Mouse (Mus musculus) liver, embryonic 13.5 days (tissue): ENCODE measurements around the gene Zmynd8. TPM values are rescaled to one million over a fixed set of nuclear protein-coding genes. Genes with fewer than 3 reads are reported as not detected.

Experiments
- ATAC-seq: fragments of 200-750 bp; cut with Nextera tagmentation; 2 replicates; pipeline ENCODE4 v1.8.0; 2017; ENCODE audit warnings: low read depth, mild to moderate bottlenecking, moderate number of reproducible peaks, moderate library complexity
- DNase-seq: peaks from one replicate; pipeline ENCODE4 v3.0.0; 2022
- H3K27ac ChIP-seq: fragments of 300-500 bp; sonication (generic); 2 replicates; pipeline ENCODE4 v1.5.1; 2015; ENCODE audit warnings: moderate library complexity, mild to moderate bottlenecking, inconsistent platforms
- H3K27me3 ChIP-seq: fragments of 300-500 bp; sonication (generic); 2 replicates; pipeline ENCODE4 v1.6.1; 2015; ENCODE audit warnings: mild to moderate bottlenecking, inconsistent platforms
- H3K36me3 ChIP-seq: fragments of 300-500 bp; sonication (generic); 2 replicates; pipeline ENCODE4 v1.6.1; 2015; ENCODE audit warnings: mild to moderate bottlenecking, inconsistent platforms
- H3K4me1 ChIP-seq: fragments of 300-500 bp; sonication (generic); replicated peaks from 2 replicates; pipeline ENCODE4 v1.6.1; 2015; ENCODE audit warnings: inconsistent platforms
- H3K4me2 ChIP-seq: fragments of 300-500 bp; sonication (generic); 2 replicates; pipeline ENCODE4 v1.6.1; 2015; ENCODE audit warnings: inconsistent platforms, mild to moderate bottlenecking, moderate library complexity
- H3K4me3 ChIP-seq: fragments of 300-500 bp; sonication (generic); replicated peaks from 2 replicates; pipeline ENCODE4 v1.5.1; 2015; ENCODE audit warnings: mild to moderate bottlenecking, inconsistent platforms
- H3K9ac ChIP-seq: fragments of 300-500 bp; sonication (generic); 2 replicates; pipeline ENCODE4 v1.6.1; 2015; ENCODE audit warnings: mild to moderate bottlenecking, inconsistent platforms
- H3K9me3 ChIP-seq: fragments of 300-500 bp; sonication (generic); replicated peaks from 2 replicates; pipeline ENCODE4 v1.6.1; 2016; ENCODE audit warnings: inconsistent platforms
- WGBS: fragments of 180-500 bp; shearing (Covaris S2); methylation state at CpG from one replicate; pipeline ENCODE4 v1.1.7; 2015; ENCODE audit not compliant: insufficient replicate concordance; 5-methylcytosine and 5-hydroxymethylcytosine counted together
- polyA plus RNA-seq: library from polyadenylated mRNA; unstranded; fragments of >200 nt; fragmentation: Nextera tagmentation; extraction: Ambion mirVana; gene quantifications from 2 replicates; pipeline ENCODE4 v1.2.1, GENCODE M21; 2015

Zmynd8 gene
- polyA plus RNA-seq, 1 experiment from 2014 or later = 26.5 TPM

DNA sequence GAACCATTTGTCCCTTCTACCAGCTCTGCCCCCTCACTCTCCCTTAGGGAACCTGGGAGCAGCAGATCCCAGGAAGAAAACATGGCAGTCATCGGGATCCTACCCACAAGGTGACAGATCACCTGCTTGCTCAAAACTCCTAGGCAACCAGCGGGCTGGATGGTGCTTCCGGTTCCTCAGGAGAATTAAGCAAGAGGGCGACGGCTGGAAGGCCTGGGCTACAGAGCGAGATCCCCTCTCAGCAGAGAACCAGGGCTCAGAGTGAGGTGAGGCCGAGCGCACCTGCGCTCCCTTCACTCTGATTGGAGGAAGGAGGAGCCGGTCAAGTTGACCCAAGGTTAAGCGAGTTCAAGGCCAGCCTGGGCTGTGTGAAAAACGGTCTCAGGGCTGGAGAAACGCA, 2.6 kb downstream of the Zmynd8 start:
- no peak overlapping the region for H3K4me3 ChIP-seq
- DNase-seq (no peak), ATAC-seq (no peak)
- H3K36me3 ChIP-seq = no peaks in the 10 kb centered on the region
- no peaks in the 10 kb centered on the region for H3K9me3 ChIP-seq
- peaks cover 76% of the 10 kb centered on the region for H3K4me1 ChIP-seq
- H3K4me2 ChIP-seq = peak overlapping the region; percentile 57
- H3K27me3 ChIP-seq = no peaks in the 10 kb centered on the region
- WGBS = 80% methylated on average over 13 of the region's 13 CpGs
- peak overlapping the region; percentile 58 for H3K27ac ChIP-seq
- peak overlapping the region; percentile 27; the same call in 1 of the 2 replicates for H3K9ac ChIP-seq

DNA sequence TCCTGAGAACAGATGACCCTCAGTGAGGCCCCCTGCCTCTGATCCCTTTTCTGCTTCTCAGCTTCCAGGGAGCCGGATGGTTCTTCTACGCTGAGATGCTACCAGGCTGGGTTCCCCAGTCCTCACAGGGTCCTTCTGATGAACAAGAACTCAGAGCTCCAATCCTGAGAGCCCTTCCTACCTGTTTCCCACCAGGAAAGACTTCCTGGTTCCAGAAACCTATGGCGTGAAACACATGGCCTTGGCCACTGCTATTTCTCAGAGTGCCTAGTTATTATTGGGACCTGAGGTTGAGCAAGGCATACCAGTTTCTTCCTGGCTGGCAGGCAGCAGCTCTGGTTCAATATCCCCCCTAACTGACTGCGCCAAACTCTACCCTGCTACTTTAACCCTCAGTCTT, 3.1 kb downstream of the Zmynd8 start:
- Histone ChIP-seq H3K4me1 (peaks cover 76% of the 10 kb centered on the region), H3K9ac (no peak overlapping the region)

DNA sequence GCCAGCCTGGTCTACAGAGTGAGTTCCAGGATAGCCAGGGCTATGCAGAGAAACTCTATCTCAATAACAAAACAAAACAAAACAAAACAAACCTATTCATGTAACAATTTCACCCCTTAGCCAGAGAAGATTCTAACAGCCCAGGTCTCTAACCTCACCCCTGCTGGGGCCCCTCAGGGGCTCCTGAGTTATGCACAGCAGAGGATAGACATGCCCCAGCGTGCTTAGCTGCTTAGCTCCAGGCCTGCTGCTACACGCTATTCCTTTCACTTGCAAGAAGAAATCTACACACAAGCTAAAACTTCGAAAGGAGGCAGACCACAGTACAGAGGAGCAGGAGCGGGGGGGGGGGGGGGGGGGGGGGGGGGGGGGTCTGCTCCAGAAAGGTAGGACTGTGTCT, 4.3 kb downstream of the Zmynd8 start:
- WGBS = 31% methylated on average over 2 of the region's 4 CpGs
- peaks cover 76% of the 10 kb centered on the region for H3K4me1 ChIP-seq
- ATAC-seq (no peak), DNase-seq (no peak)
- no peaks in the 10 kb centered on the region for H3K9me3 ChIP-seq
- H3K36me3 ChIP-seq = no peaks in the 10 kb centered on the region
- H3K9ac ChIP-seq = no peak overlapping the region
- H3K27ac ChIP-seq = no peak overlapping the region
- H3K4me2 ChIP-seq = no peak overlapping the region
- no peaks in the 10 kb centered on the region for H3K27me3 ChIP-seq
- H3K4me3 ChIP-seq = no peak overlapping the region

More for the DNA sequence above, 3.1 kb downstream of the Zmynd8 start:
- Histone ChIP-seq H3K27ac (peak overlapping the region; percentile 58), H3K4me2 (peak overlapping the region; percentile 57; the same call in 1 of the 2 replicates), H3K36me3 (no peaks in the 10 kb centered on the region), H3K4me3 (no peak overlapping the region), H3K9me3 (no peaks in the 10 kb centered on the region), H3K27me3 (no peaks in the 10 kb centered on the region)
- no peak for DNase-seq
- ATAC-seq = no peak
- 75% methylated on average over 4 of the region's 4 CpGs for WGBS

DNA sequence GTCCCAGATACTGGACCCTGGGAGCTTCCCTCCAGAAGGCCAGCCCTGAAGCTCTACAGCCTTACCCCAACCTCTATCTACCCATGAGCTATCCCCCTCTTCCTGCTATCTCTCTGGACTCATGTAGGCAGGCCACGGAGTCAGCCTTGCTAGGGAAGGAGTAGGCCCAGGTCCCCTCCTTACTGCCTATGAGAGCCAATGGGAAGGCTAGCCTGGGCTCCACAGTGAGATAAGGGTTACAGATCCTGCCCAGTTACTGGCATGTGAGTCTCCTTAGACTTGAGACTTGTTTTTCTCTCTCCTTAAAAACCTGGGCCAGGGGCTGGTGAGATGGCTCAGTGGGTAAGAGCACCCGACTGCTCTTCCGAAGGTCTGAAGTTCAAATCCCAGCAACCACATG, 5.6 kb downstream of the Zmynd8 start:
- H3K36me3 ChIP-seq = no peaks in the 10 kb centered on the region
- H3K4me3 ChIP-seq = no peak overlapping the region
- H3K9me3 ChIP-seq = no peaks in the 10 kb centered on the region
- H3K4me2 ChIP-seq = no peak overlapping the region
- DNase-seq (no peak), ATAC-seq (peak; percentile 52)
- no peaks in the 10 kb centered on the region for H3K27me3 ChIP-seq
- H3K4me1 ChIP-seq = peaks cover 76% of the 10 kb centered on the region
- peak overlapping the region; percentile 37 for H3K9ac ChIP-seq
- 59% methylated on average over 3 of the region's 3 CpGs for WGBS
- H3K27ac ChIP-seq = peak overlapping the region; percentile 72

GRCm38 (mm10) chr2:165892626-165893025, 6.2 kb downstream of the Zmynd8 start:
- H3K9ac ChIP-seq = peak overlapping the region; percentile 37
- no peak overlapping the region for H3K4me2 ChIP-seq
- H3K9me3 ChIP-seq = no peaks in the 10 kb centered on the region
- no peaks in the 10 kb centered on the region for H3K27me3 ChIP-seq
- H3K27ac ChIP-seq = peak overlapping the region; percentile 72
- 41% methylated on average over 5 of the region's 5 CpGs for WGBS
- no peak overlapping the region for H3K4me3 ChIP-seq
- no peak for ATAC-seq
- peaks cover 82% of the 10 kb centered on the region for H3K4me1 ChIP-seq
- no peak for DNase-seq
- H3K36me3 ChIP-seq = no peaks in the 10 kb centered on the region

- Histone ChIP-seq H3K9ac (peak overlapping the region; percentile 29; the same call in 1 of the 2 replicates), H3K4me2 (no peak overlapping the region)
- ATAC-seq = no peak
Observed at GRCm38 (mm10) chr2:165890401-165890800, 8.4 kb downstream of the Zmynd8 start.

GRCm38 (mm10) chr2:165889874-165890273, 8.9 kb downstream of the Zmynd8 start:
- H3K9me3 ChIP-seq = no peaks in the 10 kb centered on the region
- 77% methylated on average over 10 of the region's 10 CpGs for WGBS
- H3K4me2 ChIP-seq = no peak overlapping the region
- H3K36me3 ChIP-seq = no peaks in the 10 kb centered on the region
- peak overlapping the region; percentile 100 for H3K27ac ChIP-seq
- no peak for ATAC-seq
- H3K27me3 ChIP-seq = no peaks in the 10 kb centered on the region
- H3K4me1 ChIP-seq = peaks cover 84% of the 10 kb centered on the region
- DNase-seq = no peak
- H3K9ac ChIP-seq = peak overlapping the region; percentile 92
- no peak overlapping the region for H3K4me3 ChIP-seq

More at GRCm38 (mm10) chr2:165890401-165890800, 8.4 kb downstream of the Zmynd8 start:
- Histone ChIP-seq H3K4me3 (no peak overlapping the region), H3K27me3 (no peaks in the 10 kb centered on the region), H3K36me3 (no peaks in the 10 kb centered on the region), H3K9me3 (no peaks in the 10 kb centered on the region), H3K4me1 (peaks cover 84% of the 10 kb centered on the region), H3K27ac (peak overlapping the region; percentile 100)
- DNase-seq = no peak
- 63% methylated on average over 10 of the region's 10 CpGs for WGBS

- H3K4me3 ChIP-seq = no peak overlapping the region
- ATAC-seq (no peak), DNase-seq (no peak)
- peak overlapping the region; percentile 100 for H3K27ac ChIP-seq
- peak overlapping the region; percentile 95 for H3K4me2 ChIP-seq
- no peaks in the 10 kb centered on the region for H3K9me3 ChIP-seq
- H3K27me3 ChIP-seq = no peaks in the 10 kb centered on the region
- 59% methylated on average over 7 of the region's 7 CpGs for WGBS
- no peaks in the 10 kb centered on the region for H3K36me3 ChIP-seq
- H3K4me1 ChIP-seq = peaks cover 83% of the 10 kb centered on the region
- H3K9ac ChIP-seq = peak overlapping the region; percentile 92
Observed at GRCm38 (mm10) chr2:165889266-165889665, 9.6 kb downstream of the Zmynd8 start.

- 7% methylated on average over 3 of the region's 3 CpGs for WGBS
- peak; percentile 10 for ATAC-seq
- Histone ChIP-seq H3K36me3 (no peaks in the 10 kb centered on the region), H3K4me3 (peak overlapping the region; percentile 39), H3K9me3 (no peaks in the 10 kb centered on the region), H3K27me3 (no peaks in the 10 kb centered on the region), H3K9ac (peak overlapping the region; percentile 92), H3K4me1 (peaks cover 83% of the 10 kb centered on the region), H3K4me2 (peak overlapping the region; percentile 95), H3K27ac (peak overlapping the region; percentile 100)
- no peak for DNase-seq
Observed at GRCm38 (mm10) chr2:165888813-165889221, 10.0 kb downstream of the Zmynd8 start.

DNA sequence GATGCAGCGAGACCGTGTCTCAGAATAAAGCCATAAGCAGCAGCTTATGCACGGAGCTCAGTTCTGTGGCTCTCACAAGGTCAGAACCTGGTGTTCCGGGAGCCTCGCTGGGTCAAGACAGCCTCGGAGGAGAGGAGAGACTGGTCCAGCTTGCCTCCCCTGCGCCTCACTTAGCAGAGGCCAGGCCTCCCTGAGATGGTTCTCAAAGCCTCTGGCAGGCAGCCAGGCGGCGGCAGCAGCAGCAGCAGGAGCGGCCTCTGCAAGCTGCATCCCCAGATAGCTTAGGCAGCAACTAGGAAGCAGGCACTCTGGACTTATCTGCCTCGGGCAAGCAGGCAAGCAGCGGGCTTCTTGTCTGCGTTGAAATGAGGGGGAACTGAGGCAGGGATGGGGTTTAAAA, 10.4 kb downstream of the Zmynd8 start:
- ATAC-seq (peak; percentile 79), DNase-seq (peak; percentile 84)
- H3K9ac ChIP-seq = peak overlapping the region; percentile 92
- no peaks in the 10 kb centered on the region for H3K36me3 ChIP-seq
- peak overlapping the region; percentile 100 for H3K27ac ChIP-seq
- no peaks in the 10 kb centered on the region for H3K27me3 ChIP-seq
- WGBS = 10% methylated on average over 13 of the region's 13 CpGs
- peaks cover 86% of the 10 kb centered on the region for H3K4me1 ChIP-seq
- H3K9me3 ChIP-seq = no peaks in the 10 kb centered on the region
- peak overlapping the region; percentile 39 for H3K4me3 ChIP-seq
- peak overlapping the region; percentile 95 for H3K4me2 ChIP-seq

- Histone ChIP-seq H3K9ac (peak overlapping the region; percentile 92), H3K4me3 (no peak overlapping the region), H3K9me3 (no peaks in the 10 kb centered on the region), H3K4me1 (peaks cover 89% of the 10 kb centered on the region), H3K36me3 (peaks cover 2% of the 10 kb centered on the region; the same call in 1 of the 2 replicates), H3K27me3 (no peaks in the 10 kb centered on the region), H3K4me2 (peak overlapping the region; percentile 95), H3K27ac (peak overlapping the region; percentile 100)
- ATAC-seq (no peak), DNase-seq (no peak)
- WGBS = 49% methylated on average over 25 of the region's 25 CpGs
Observed at GRCm38 (mm10) chr2:165886857-165887628, 11.8 kb downstream of the Zmynd8 start.

- 39% methylated on average over 3 of the region's 3 CpGs for WGBS
- no peak for ATAC-seq
- H3K4me3 ChIP-seq = no peak overlapping the region
- H3K9me3 ChIP-seq = no peaks in the 10 kb centered on the region
- H3K27me3 ChIP-seq = no peaks in the 10 kb centered on the region
- peak overlapping the region; percentile 100 for H3K27ac ChIP-seq
- H3K9ac ChIP-seq = peak overlapping the region; percentile 92
- H3K36me3 ChIP-seq = peaks cover 7% of the 10 kb centered on the region
- no peak for DNase-seq
- peaks cover 94% of the 10 kb centered on the region for H3K4me1 ChIP-seq
- peak overlapping the region; percentile 95 for H3K4me2 ChIP-seq
Observed at GRCm38 (mm10) chr2:165886482-165886856, 12.3 kb downstream of the Zmynd8 start.
